Mouse (Mus musculus): ENCODE data around the gene Cox19.

- no peak for TF ChIP-seq GATA1 (IDR thresholded peaks at IDR 0.05; ENCODE audit: borderline replicate concordance, low read length)
- TF ChIP-seq CTCF (IDR thresholded peaks at IDR 0.05; ENCODE audit: low read depth, low read length), result no peak
These were observed 29.4 kb upstream of the Cox19 start for GRCm38 (mm10) chr5:139380385-139381248.

Measured in G1E (cell line).